Mouse (Mus musculus) neural tube, embryonic 15.5 days (tissue): ENCODE measurements around the gene Elavl2. TPM values are rescaled to one million over a fixed set of nuclear protein-coding genes. Genes with fewer than 3 reads are reported as not detected.
A peak's percentile ranks its signal among the peaks of the same experiment; 100 is the strongest.
"Not testable (repeated sequence)": the region's sequence is repeated elsewhere in the genome, so short reads cannot be mapped to it uniquely, and the experiment has no call there.

Experiments
- ATAC-seq: fragments of 200-750 bp; cut with Nextera tagmentation; 2 replicates; pipeline ENCODE4 v1.8.0; 2017; ENCODE audit warnings: mild to moderate bottlenecking, moderate TSS enrichment, moderate library complexity; ENCODE audit not compliant: low FRiP score
- H3K27ac ChIP-seq: fragments of 300-500 bp; sonication (generic); replicated peaks from 2 replicates; pipeline ENCODE4 v1.5.1; 2015; ENCODE audit warnings: mild to moderate bottlenecking, inconsistent platforms
- H3K27me3 ChIP-seq: fragments of 300-500 bp; sonication (generic); replicated peaks from 2 replicates; pipeline ENCODE4 v1.6.1; 2015; ENCODE audit warnings: inconsistent platforms
- H3K36me3 ChIP-seq: fragments of 300-500 bp; sonication (generic); 2 replicates; pipeline ENCODE4 v1.6.1; 2015; ENCODE audit warnings: inconsistent platforms
- H3K4me1 ChIP-seq: fragments of 300-500 bp; sonication (generic); 2 replicates; pipeline ENCODE4 v1.6.1; 2015; ENCODE audit warnings: inconsistent platforms
- H3K4me2 ChIP-seq: fragments of 300-500 bp; sonication (generic); 2 replicates; pipeline ENCODE4 v1.6.1; 2015; ENCODE audit warnings: inconsistent platforms, mild to moderate bottlenecking, moderate library complexity
- H3K4me3 ChIP-seq: fragments of 300-500 bp; sonication (generic); replicated peaks from 2 replicates; pipeline ENCODE4 v1.5.1; 2015; ENCODE audit warnings: mild to moderate bottlenecking, inconsistent platforms
- H3K9ac ChIP-seq: fragments of 300-500 bp; sonication (generic); replicated peaks from 2 replicates; pipeline ENCODE4 v1.6.1; 2015; ENCODE audit warnings: mild to moderate bottlenecking, inconsistent platforms
- H3K9me3 ChIP-seq: fragments of 300-500 bp; sonication (generic); replicated peaks from 2 replicates; pipeline ENCODE4 v1.6.1; 2016; ENCODE audit warnings: inconsistent platforms
- WGBS: fragments of 180-500 bp; shearing (Covaris S2); methylation state at CpG from one replicate; pipeline ENCODE4 v1.1.7; 2015; ENCODE audit warnings: mixed read lengths; 5-methylcytosine and 5-hydroxymethylcytosine counted together
- polyA plus RNA-seq: library from polyadenylated mRNA; unstranded; fragments of >200 nt; fragmentation: Nextera tagmentation; extraction: Ambion mirVana; gene quantifications from 2 replicates; pipeline ENCODE4 v1.2.1, GENCODE M21; 2015

Gene Elavl2
- polyA plus RNA-seq, 1 experiment from 2014 or later: 158 TPM

DNA sequence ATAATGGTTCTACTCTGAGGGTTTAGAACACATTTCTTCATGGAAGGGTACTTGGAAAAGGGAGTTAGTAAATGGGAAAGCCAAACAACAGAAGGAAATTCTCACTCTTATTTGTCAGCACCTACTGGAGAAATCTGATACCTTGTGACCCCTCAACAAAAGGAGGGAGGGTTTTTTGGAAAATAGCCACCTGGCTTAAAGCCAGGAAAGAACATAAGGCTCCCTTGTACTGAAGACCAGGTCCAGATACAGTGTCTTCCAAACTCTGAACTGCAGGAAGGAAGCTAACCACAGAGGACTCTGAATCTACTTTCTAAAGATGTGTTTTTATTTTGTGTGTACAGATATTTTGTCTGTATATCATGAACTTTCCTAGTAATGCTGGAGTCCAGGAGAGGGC lies 102.9 kb downstream of the Elavl2 start:
- Histone ChIP-seq H3K9ac (no peak overlapping the region), H3K4me1 (no peaks in the 10 kb centered on the region), H3K9me3 (no peaks in the 10 kb centered on the region), H3K4me2 (no peak overlapping the region), H3K27ac (no peak overlapping the region), H3K27me3 (no peaks in the 10 kb centered on the region), H3K4me3 (no peak overlapping the region), H3K36me3 (peaks cover 4% of the 10 kb centered on the region; the same call in 1 of the 2 replicates)
- ATAC-seq: no peak

DNA sequence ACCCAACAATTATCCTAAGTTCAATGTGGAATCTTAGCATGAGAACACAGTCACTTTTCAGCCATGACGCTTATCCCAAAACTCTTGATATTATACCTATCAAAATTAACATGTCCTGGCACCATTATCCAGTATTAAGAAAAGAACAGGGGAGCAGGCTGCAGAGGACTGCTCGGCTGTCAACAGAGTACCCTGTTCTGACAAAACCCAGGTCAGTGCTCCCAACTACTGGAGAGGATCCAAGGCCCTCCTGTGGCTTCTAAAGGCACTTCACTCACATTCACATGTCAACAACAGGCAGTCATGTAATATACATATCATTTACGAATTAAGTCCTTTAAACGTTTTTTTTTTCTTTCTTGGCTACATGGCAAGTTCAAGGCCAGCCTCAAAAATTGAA lies 105.3 kb downstream of the Elavl2 start:
- no peak for ATAC-seq
- Histone ChIP-seq H3K27ac (no peak overlapping the region), H3K36me3 (peaks cover 4% of the 10 kb centered on the region; the same call in 1 of the 2 replicates), H3K4me2 (no peak overlapping the region), H3K4me3 (no peak overlapping the region), H3K27me3 (no peaks in the 10 kb centered on the region), H3K4me1 (peaks cover 8% of the 10 kb centered on the region; the same call in 1 of the 2 replicates), H3K9me3 (no peaks in the 10 kb centered on the region), H3K9ac (no peak overlapping the region)
- WGBS: 87% methylated on average over 4 of the region's 4 CpGs

DNA sequence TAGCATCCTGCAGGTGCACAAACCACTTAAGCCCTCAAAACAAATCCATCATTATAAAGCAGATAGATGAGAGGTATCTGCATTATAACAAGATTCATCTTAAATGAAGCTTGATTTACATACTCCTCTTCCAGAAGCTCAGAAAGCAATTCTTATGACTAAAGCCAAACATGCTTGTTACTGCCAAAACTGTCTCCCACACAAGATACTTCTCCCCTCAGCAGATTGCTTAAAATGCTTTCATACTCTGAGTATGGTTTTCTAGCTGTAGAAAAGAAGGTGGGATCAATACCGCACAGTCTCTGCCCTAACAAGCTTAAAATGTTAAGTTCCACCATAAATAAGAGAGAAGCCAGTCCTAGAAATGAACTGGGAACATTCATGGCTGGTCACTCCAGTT lies 109.1 kb downstream of the Elavl2 start:
- Histone ChIP-seq H3K27me3 (no peaks in the 10 kb centered on the region), H3K9me3 (no peaks in the 10 kb centered on the region), H3K9ac (no peak overlapping the region), H3K4me2 (no peak overlapping the region), H3K27ac (no peak overlapping the region), H3K36me3 (no peaks in the 10 kb centered on the region), H3K4me3 (no peak overlapping the region), H3K4me1 (peaks cover 8% of the 10 kb centered on the region)
- WGBS: 92% methylated on average over 1 of the region's 1 CpGs
- no peak for ATAC-seq

DNA sequence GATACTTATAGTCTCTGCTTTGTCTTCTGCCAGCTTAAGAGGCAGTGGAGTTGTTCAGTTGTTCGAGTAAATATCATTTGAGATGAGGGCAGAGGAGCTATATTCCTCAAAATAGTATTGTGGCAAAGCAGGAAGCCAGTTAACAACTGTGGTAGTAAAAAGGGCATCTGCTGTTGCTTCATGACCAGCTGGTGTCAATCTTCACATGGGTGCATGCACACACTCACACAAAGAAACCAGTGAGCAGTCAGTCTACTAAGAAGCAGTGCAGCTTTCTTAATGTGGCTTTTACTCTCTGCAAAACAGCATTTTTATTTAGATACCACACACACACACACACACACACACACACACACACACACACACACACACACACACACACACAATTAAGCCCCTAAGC lies 110.2 kb downstream of the Elavl2 start:
- no peak overlapping the region for H3K27ac ChIP-seq
- 0 out of 2 replicates have a peak, but pooled peaks cover under 1% of the 10 kb centered on the region for H3K36me3 ChIP-seq
- H3K9ac ChIP-seq: no peak overlapping the region
- H3K4me1 ChIP-seq: peaks cover 8% of the 10 kb centered on the region
- no peaks in the 10 kb centered on the region for H3K9me3 ChIP-seq
- no peak for ATAC-seq
- 69% methylated on average over 1 of the region's 1 CpGs for WGBS
- no peak overlapping the region for H3K4me2 ChIP-seq
- H3K27me3 ChIP-seq: no peaks in the 10 kb centered on the region
- no peak overlapping the region for H3K4me3 ChIP-seq

DNA sequence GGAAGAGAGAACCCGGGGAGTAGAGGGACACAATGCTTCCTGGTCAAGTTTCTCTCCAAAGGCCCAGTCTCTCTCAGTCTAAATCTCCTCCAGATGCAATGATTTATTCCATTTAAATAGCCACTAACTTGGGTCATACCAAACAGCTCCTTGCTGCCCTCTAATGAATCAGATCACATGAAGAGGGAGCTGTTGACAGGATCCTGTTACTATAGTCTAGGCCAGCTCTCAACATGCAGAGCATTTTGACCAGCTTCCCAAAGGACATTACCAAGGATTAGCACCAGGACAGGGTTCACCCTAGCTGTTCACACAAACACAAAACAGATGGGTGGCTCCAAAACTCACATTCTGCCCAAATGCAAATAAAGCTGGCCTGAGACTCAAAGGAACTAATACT lies 111.4 kb downstream of the Elavl2 start:
- Histone ChIP-seq H3K4me2 (no peak overlapping the region), H3K9me3 (no peaks in the 10 kb centered on the region), H3K27ac (no peak overlapping the region), H3K9ac (no peak overlapping the region), H3K4me3 (no peak overlapping the region), H3K36me3 (0 out of 2 replicates have a peak, but pooled peaks cover 2% of the 10 kb centered on the region), H3K4me1 (peaks cover 8% of the 10 kb centered on the region), H3K27me3 (no peaks in the 10 kb centered on the region)
- no peak for ATAC-seq
- 96% methylated on average over 1 of the region's 1 CpGs for WGBS

DNA sequence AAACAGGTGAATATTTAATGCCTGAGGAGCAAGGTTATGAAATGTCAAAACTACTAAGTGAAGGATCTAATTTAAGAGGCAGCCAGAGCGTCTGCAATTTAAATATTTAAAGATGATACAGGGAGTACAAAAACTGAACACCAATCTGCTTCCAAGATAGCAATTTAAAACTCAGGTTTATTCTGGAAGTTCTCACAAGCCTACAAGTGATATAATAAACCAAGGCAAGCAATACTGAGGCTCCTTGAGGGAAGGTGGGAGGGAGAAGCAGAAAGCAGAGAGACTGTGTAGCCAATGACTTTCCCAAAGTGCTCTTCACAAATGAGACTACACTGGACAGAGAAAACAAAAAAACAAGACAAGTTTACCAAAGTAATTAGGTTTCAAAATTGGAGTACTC lies 132.2 kb downstream of the Elavl2 start:
- 92% methylated on average over 1 of the region's 1 CpGs for WGBS
- H3K9ac ChIP-seq: no peak overlapping the region
- H3K27me3 ChIP-seq: no peaks in the 10 kb centered on the region

DNA sequence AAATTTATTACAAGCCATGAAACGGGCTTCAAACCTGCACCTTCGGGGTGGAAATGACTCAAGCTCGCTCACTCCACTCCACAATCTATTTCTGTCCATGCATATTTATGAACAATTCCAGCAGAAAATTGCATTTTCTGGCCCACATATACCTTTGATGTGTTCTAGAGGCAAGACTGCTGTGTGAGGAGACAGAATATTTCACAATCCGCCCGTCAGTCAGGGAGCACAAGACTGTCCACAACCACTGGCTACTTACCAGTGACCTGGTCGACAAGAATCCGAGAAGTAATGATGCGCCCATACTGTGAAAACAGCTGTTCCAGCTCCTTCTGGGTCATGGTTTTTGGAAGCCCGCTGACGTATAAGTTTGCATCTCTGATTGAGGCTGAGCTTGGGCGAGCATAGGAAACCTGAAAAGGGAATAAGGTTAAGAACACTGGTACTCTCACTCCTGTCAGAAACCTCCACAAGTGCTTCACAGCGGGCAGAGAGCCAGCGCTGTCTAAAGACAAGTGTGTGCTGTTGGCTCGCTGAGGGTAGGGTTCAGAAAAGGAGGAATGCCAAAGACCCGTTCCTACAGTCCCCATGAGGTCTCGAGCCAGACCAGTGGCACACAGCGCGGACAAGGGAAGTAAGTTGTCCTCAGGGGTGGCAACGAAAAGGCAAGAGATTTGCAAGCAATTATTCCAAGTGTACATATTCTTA lies 136.7 kb downstream of the Elavl2 start:
- H3K27ac ChIP-seq: 0 out of 2 replicates have a peak overlapping the region, but pooled peaks have one; percentile 23
- no peak overlapping the region for H3K4me2 ChIP-seq
- WGBS: 87% methylated on average over 19 of the region's 19 CpGs
- H3K36me3 ChIP-seq: peaks cover 2% of the 10 kb centered on the region
- no peaks in the 10 kb centered on the region for H3K9me3 ChIP-seq
- no peak overlapping the region for H3K4me3 ChIP-seq
- H3K9ac ChIP-seq: no peak overlapping the region
- no peak for ATAC-seq
- no peaks in the 10 kb centered on the region for H3K27me3 ChIP-seq
- 0 out of 2 replicates have a peak, but pooled peaks cover 6% of the 10 kb centered on the region for H3K4me1 ChIP-seq

More for the DNA sequence above, 132.2 kb downstream of the Elavl2 start:
- Histone ChIP-seq H3K4me1 (0 out of 2 replicates have a peak, but pooled peaks cover 6% of the 10 kb centered on the region), H3K9me3 (no peaks in the 10 kb centered on the region), H3K36me3 (no peaks in the 10 kb centered on the region; the same call in 1 of the 2 replicates), H3K4me3 (no peak overlapping the region), H3K4me2 (no peak overlapping the region), H3K27ac (no peak overlapping the region)
- ATAC-seq: no peak

DNA sequence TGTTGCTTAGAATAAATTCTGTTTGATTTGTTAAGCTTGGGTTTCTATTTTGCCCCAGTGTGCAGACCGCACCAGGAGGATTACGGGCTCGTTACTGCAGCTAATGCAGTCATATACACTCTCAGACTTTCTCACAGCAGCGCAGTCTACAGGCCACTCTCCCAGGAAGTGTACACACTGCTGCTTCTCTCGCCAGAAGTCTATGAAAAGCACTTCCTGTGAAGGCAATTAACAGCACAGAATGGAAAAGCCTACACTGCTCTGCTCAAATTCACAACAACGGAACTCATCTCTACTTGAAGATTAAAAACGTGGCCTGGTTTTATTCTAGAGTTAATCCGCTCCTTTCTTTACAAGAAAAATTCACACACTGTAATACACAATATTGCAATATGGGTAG lies 137.7 kb downstream of the Elavl2 start:
- Histone ChIP-seq H3K4me1 (0 out of 2 replicates have a peak, but pooled peaks cover 6% of the 10 kb centered on the region), H3K27me3 (no peaks in the 10 kb centered on the region), H3K4me2 (no peak overlapping the region), H3K9me3 (no peaks in the 10 kb centered on the region), H3K4me3 (no peak overlapping the region), H3K36me3 (peaks cover 2% of the 10 kb centered on the region), H3K27ac (no peak overlapping the region), H3K9ac (no peak overlapping the region)
- WGBS: 87% methylated on average over 8 of the region's 8 CpGs
- ATAC-seq: no peak

DNA sequence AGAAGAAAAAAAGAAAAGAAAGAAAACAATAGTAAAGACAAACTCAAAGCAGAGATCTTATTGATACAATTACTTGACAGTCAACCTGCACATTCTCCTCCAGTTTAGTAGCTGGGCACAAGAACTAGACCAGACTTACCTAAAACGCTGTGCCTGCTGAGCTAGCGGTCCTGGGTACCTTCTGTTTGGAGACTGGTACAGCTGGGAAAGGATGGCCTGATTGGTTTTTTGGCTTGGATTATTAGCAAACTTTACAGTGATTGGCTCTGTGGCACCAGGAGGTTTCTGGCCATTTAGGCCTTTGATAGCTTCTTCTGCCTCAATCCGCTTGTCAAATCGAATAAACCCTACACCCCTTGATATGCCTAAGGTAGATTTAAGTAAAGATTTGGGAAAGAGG lies 140.0 kb downstream of the Elavl2 start:
- Histone ChIP-seq H3K36me3 (peaks cover 2% of the 10 kb centered on the region), H3K27ac (no peak overlapping the region), H3K4me1 (0 out of 2 replicates have a peak, but pooled peaks cover 6% of the 10 kb centered on the region), H3K9ac (no peak overlapping the region), H3K9me3 (no peaks in the 10 kb centered on the region), H3K4me2 (no peak overlapping the region), H3K4me3 (no peak overlapping the region), H3K27me3 (no peaks in the 10 kb centered on the region)
- 90% methylated on average over 4 of the region's 4 CpGs for WGBS
- no peak for ATAC-seq

DNA sequence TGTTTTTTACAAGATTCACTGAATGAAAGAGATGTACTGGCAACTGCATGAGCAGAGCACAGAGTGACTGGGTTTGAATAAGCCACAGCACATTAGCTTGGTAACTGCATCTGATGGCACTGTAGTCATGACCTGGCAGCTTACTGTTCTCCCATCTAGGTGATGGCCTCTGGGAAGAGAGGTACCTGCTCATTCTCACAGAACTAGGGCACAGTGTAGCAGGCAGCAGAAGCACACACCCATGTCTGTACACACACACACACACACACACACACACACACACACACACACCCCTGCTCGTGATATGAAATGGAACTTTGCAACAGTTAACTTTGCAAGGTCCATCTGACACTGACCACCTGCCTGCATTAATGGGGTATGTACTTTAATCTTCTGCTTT lies 151.9 kb downstream of the Elavl2 start:
- Histone ChIP-seq H3K27ac (no peak overlapping the region), H3K27me3 (no peaks in the 10 kb centered on the region), H3K4me2 (no peak overlapping the region), H3K4me1 (peaks cover 5% of the 10 kb centered on the region; the same call in 1 of the 2 replicates), H3K4me3 (no peak overlapping the region), H3K9me3 (no peaks in the 10 kb centered on the region), H3K9ac (no peak overlapping the region), H3K36me3 (peaks cover 6% of the 10 kb centered on the region; the same call in 1 of the 2 replicates)
- WGBS: 65% methylated on average over 1 of the region's 1 CpGs
- 0 out of 2 replicates have a peak, but pooled peaks have one; percentile 16 for ATAC-seq

DNA sequence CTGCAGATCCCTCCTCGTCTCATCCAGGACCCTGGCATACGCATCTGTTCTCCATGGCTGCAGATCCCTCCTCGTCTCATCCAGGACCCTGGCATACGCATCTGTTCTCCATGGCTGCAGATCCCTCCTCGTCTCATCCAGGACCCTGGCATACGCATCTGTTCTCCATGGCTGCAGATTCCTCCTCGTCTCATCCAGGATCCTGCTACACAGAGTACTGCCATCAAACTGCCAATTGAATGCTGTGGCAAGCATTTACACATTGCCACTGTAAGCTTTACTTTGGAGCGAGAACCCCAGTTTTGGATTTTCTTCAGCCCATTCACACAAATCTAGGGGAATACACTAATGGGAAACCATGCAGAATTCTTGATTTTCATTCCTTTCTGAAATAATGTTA lies 155.4 kb downstream of the Elavl2 start:
- not testable (repeated sequence) for H3K27me3 ChIP-seq, H3K4me1 ChIP-seq, H3K4me3 ChIP-seq, H3K9me3 ChIP-seq, H3K4me2 ChIP-seq, ATAC-seq, H3K36me3 ChIP-seq, H3K27ac ChIP-seq, H3K9ac ChIP-seq
- 80% methylated on average over 6 of the region's 8 CpGs for WGBS

DNA sequence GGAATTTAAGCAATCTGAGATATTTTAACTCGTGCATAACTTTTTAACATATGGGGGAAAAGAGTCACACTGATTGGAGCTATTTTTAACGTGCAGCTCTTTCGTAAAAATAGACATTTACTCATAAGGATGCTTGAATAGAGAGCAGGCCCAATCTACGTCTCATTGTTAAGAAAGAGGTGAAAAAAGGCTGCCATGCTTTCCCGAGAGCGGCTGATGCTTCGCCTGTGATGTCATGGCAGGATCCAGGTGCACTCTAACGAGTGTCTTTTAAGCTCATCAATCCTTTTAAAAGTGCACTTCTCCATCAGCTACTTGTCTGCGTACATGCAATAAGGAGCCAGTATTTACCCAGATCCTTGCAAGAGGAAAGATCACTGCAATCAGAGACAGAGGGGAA lies 156.0 kb downstream of the Elavl2 start:
- H3K9ac ChIP-seq: no peak overlapping the region
- no peaks in the 10 kb centered on the region for H3K27me3 ChIP-seq
- WGBS: 85% methylated on average over 9 of the region's 9 CpGs
- peaks cover 3% of the 10 kb centered on the region; the same call in 1 of the 2 replicates for H3K36me3 ChIP-seq
- ATAC-seq: no peak
- H3K4me2 ChIP-seq: no peak overlapping the region
- H3K4me1 ChIP-seq: peaks cover 5% of the 10 kb centered on the region; the same call in 1 of the 2 replicates
- H3K4me3 ChIP-seq: no peak overlapping the region
- peak overlapping the region; percentile 41 for H3K27ac ChIP-seq
- H3K9me3 ChIP-seq: no peaks in the 10 kb centered on the region
